Mouse (Mus musculus): Measurements from ENCODE around the gene Ppp1r3c.

- TF ChIP-seq CTCF (IDR thresholded peaks at IDR 0.05; ENCODE audit: low read depth, low read length) = no peak
- TF ChIP-seq POLR2A (IDR thresholded peaks at IDR 0.05; ENCODE audit: insufficient read depth, low read length) = peak; percentile 88
Measured at GRCm38 (mm10) chr19:36736537-36736936, at the start of gene Ppp1r3c.
